Mouse (Mus musculus) embryonic facial prominence, embryonic 14.5 days (tissue): Measurements from ENCODE around the gene Peak1. TPM values are rescaled to one million over a fixed set of nuclear protein-coding genes. Genes with fewer than 3 reads are reported as not detected.
A peak's percentile ranks its signal among the peaks of the same experiment; 100 is the strongest.
"Not testable (repeated sequence)": the region's sequence is repeated elsewhere in the genome, so short reads cannot be mapped to it uniquely, and the experiment has no call there.

Experiments used
- ATAC-seq: fragments of 200-750 bp; cut with Nextera tagmentation; 2 replicates; pipeline ENCODE4 v1.8.0; 2017; ENCODE audit warnings: low read depth, moderate number of reproducible peaks, moderate TSS enrichment
- DNase-seq: peaks from one replicate; pipeline ENCODE4 v3.0.0-alpha.2; 2015; ENCODE audit warnings: low spot score
- H3K27ac ChIP-seq: fragments of 300-500 bp; sonication (generic); replicated peaks from 2 replicates; pipeline ENCODE4 v1.5.1; 2014; ENCODE audit warnings: low read depth, mild to moderate bottlenecking, low read length, moderate library complexity
- H3K27me3 ChIP-seq: fragments of 300-500 bp; sonication (generic); replicated peaks from 2 replicates; pipeline ENCODE4 v1.6.1; 2014; ENCODE audit warnings: low read length; ENCODE audit not compliant: control insufficient read depth, insufficient read depth
- H3K36me3 ChIP-seq: fragments of 300-500 bp; sonication (generic); 2 replicates; pipeline ENCODE4 v1.6.1; 2014; ENCODE audit warnings: low read length, mixed read lengths; ENCODE audit not compliant: control insufficient read depth, insufficient read depth
- H3K4me1 ChIP-seq: fragments of 300-500 bp; sonication (generic); 2 replicates; pipeline ENCODE4 v1.6.1; 2014; ENCODE audit warnings: antibody characterized with exemption, low read length; ENCODE audit not compliant: control insufficient read depth, insufficient read depth
- H3K4me2 ChIP-seq: fragments of 300-500 bp; sonication (generic); 2 replicates; pipeline ENCODE4 v1.6.1; 2014; ENCODE audit warnings: low read depth, mild to moderate bottlenecking, low read length, moderate library complexity, mixed read lengths
- H3K4me3 ChIP-seq: fragments of 300-500 bp; sonication (generic); 2 replicates; pipeline ENCODE4 v1.5.1; 2014; ENCODE audit warnings: low read depth, mild to moderate bottlenecking, low read length
- H3K9ac ChIP-seq: fragments of 300-500 bp; sonication (generic); 2 replicates; pipeline ENCODE4 v1.6.1; 2014; ENCODE audit warnings: low read depth, mild to moderate bottlenecking, low read length, moderate library complexity, mixed read lengths
- H3K9me3 ChIP-seq: fragments of 300-500 bp; sonication (generic); 2 replicates; pipeline ENCODE4 v1.6.1; 2016; ENCODE audit warnings: low read length; ENCODE audit not compliant: control insufficient read depth
- WGBS: fragments of 180-500 bp; shearing (Covaris S2); extraction: QIAGEN DNeasy Blood & Tissue Kit; methylation state at CpG from one replicate; pipeline ENCODE4 v1.1.7; 2014; 5-methylcytosine and 5-hydroxymethylcytosine counted together
- polyA plus RNA-seq: library from polyadenylated mRNA; unstranded; fragments of >200 nt; fragmentation: Nextera tagmentation; extraction: Ambion mirVana; gene quantifications from 2 replicates; pipeline ENCODE4 v1.2.1, GENCODE M21; 2014

Gene Peak1
- polyA plus RNA-seq, 1 experiment from 2014 or later = 15.8 TPM

GRCm38 (mm10) chr9:56235871-56236298 lies 182.0 kb downstream of the Peak1 start:
- peaks cover 20% of the 10 kb centered on the region for H3K4me1 ChIP-seq
- DNase-seq (peak; percentile 89), ATAC-seq (peak; percentile 83)
- no peak overlapping the region for H3K4me3 ChIP-seq
- no peaks in the 10 kb centered on the region for H3K27me3 ChIP-seq
- 33% methylated on average over 6 of the region's 6 CpGs for WGBS
- H3K9me3 ChIP-seq = no peaks in the 10 kb centered on the region
- no peak overlapping the region for H3K4me2 ChIP-seq
- peaks cover 7% of the 10 kb centered on the region for H3K36me3 ChIP-seq
- H3K27ac ChIP-seq = peak overlapping the region; percentile 36; the same call in 1 of the 2 replicates
- no peak overlapping the region for H3K9ac ChIP-seq

- Histone ChIP-seq H3K9me3 (no peaks in the 10 kb centered on the region), H3K27me3 (no peaks in the 10 kb centered on the region), H3K4me3 (no peak overlapping the region), H3K27ac (peak overlapping the region; percentile 36), H3K36me3 (peaks cover 6% of the 10 kb centered on the region), H3K9ac (no peak overlapping the region), H3K4me1 (peaks cover 20% of the 10 kb centered on the region), H3K4me2 (no peak overlapping the region)
- 62% methylated on average over 5 of the region's 5 CpGs for WGBS
- DNase-seq (no peak), ATAC-seq (no peak)
These were observed 182.6 kb downstream of the Peak1 start for GRCm38 (mm10) chr9:56235281-56235680.

- Histone ChIP-seq H3K9me3 (no peaks in the 10 kb centered on the region), H3K4me3 (no peak overlapping the region), H3K4me1 (peaks cover 20% of the 10 kb centered on the region), H3K4me2 (0 out of 2 replicates have a peak overlapping the region, but pooled peaks have one; percentile 10), H3K27ac (peak overlapping the region; percentile 55; the same call in 1 of the 2 replicates), H3K27me3 (no peaks in the 10 kb centered on the region), H3K9ac (no peak overlapping the region), H3K36me3 (no peaks in the 10 kb centered on the region)
- no peak for ATAC-seq
- peak; percentile 66 for DNase-seq
- WGBS = 54% methylated on average over 3 of the region's 3 CpGs
These were observed 183.3 kb downstream of the Peak1 start for GRCm38 (mm10) chr9:56234561-56234960.

GRCm38 (mm10) chr9:56233316-56233715 lies 184.6 kb downstream of the Peak1 start:
- no peak overlapping the region for H3K27ac ChIP-seq
- DNase-seq (no peak), ATAC-seq (no peak)
- WGBS = 94% methylated on average over 2 of the region's 2 CpGs
- peaks cover 20% of the 10 kb centered on the region for H3K4me1 ChIP-seq
- no peaks in the 10 kb centered on the region for H3K36me3 ChIP-seq
- no peaks in the 10 kb centered on the region for H3K9me3 ChIP-seq
- no peaks in the 10 kb centered on the region for H3K27me3 ChIP-seq
- no peak overlapping the region for H3K9ac ChIP-seq
- H3K4me3 ChIP-seq = no peak overlapping the region
- no peak overlapping the region for H3K4me2 ChIP-seq

- Histone ChIP-seq H3K27me3 (no peaks in the 10 kb centered on the region), H3K4me1 (peaks cover 18% of the 10 kb centered on the region), H3K4me2 (no peak overlapping the region), H3K36me3 (peaks cover 4% of the 10 kb centered on the region; the same call in 1 of the 2 replicates), H3K27ac (no peak overlapping the region), H3K4me3 (no peak overlapping the region), H3K9ac (no peak overlapping the region), H3K9me3 (no peaks in the 10 kb centered on the region)
- ATAC-seq (no peak), DNase-seq (no peak)
These were observed 187.0 kb downstream of the Peak1 start for GRCm38 (mm10) chr9:56230906-56231305.

GRCm38 (mm10) chr9:56227626-56228025 lies 190.2 kb downstream of the Peak1 start:
- Histone ChIP-seq H3K4me3 (no peak overlapping the region), H3K4me1 (no peaks in the 10 kb centered on the region; the same call in 1 of the 2 replicates), H3K36me3 (peaks cover 4% of the 10 kb centered on the region; the same call in 1 of the 2 replicates), H3K27me3 (no peaks in the 10 kb centered on the region), H3K9ac (no peak overlapping the region), H3K9me3 (no peaks in the 10 kb centered on the region), H3K4me2 (no peak overlapping the region), H3K27ac (no peak overlapping the region)
- 85% methylated on average over 7 of the region's 7 CpGs for WGBS
- no peak for ATAC-seq
- no peak for DNase-seq

GRCm38 (mm10) chr9:56223429-56224051 lies 194.3 kb downstream of the Peak1 start:
- Histone ChIP-seq H3K4me2 (peak overlapping the region; percentile 43), H3K4me3 (peak overlapping the region; percentile 25)
- not testable (repeated sequence) for DNase-seq, H3K9ac ChIP-seq, H3K36me3 ChIP-seq, H3K27me3 ChIP-seq, H3K9me3 ChIP-seq, H3K4me1 ChIP-seq, H3K27ac ChIP-seq
- peak; percentile 100 for ATAC-seq
- WGBS = 19% methylated on average over 16 of the region's 45 CpGs

- 78% methylated on average over 2 of the region's 2 CpGs for WGBS
- ATAC-seq = no peak
- Histone ChIP-seq H3K27ac (no peak overlapping the region), H3K36me3 (no peaks in the 10 kb centered on the region), H3K4me2 (no peak overlapping the region), H3K27me3 (no peaks in the 10 kb centered on the region), H3K4me1 (peaks cover 7% of the 10 kb centered on the region), H3K9me3 (no peaks in the 10 kb centered on the region), H3K9ac (no peak overlapping the region), H3K4me3 (no peak overlapping the region)
- no peak for DNase-seq
These were observed 199.0 kb downstream of the Peak1 start for GRCm38 (mm10) chr9:56218860-56219259.

- Histone ChIP-seq H3K4me3 (no peak overlapping the region), H3K9ac (no peak overlapping the region), H3K4me2 (no peak overlapping the region), H3K27ac (no peak overlapping the region), H3K4me1 (peaks cover 11% of the 10 kb centered on the region; the same call in 1 of the 2 replicates), H3K27me3 (no peaks in the 10 kb centered on the region), H3K9me3 (no peaks in the 10 kb centered on the region), H3K36me3 (no peaks in the 10 kb centered on the region)
- ATAC-seq (no peak), DNase-seq (no peak)
- WGBS = 87% methylated on average over 2 of the region's 2 CpGs
These were observed 199.8 kb downstream of the Peak1 start for GRCm38 (mm10) chr9:56218043-56218442.
